Mouse (Mus musculus): ENCODE data around the gene Kcna1. TPM values are rescaled to one million over a fixed set of nuclear protein-coding genes. Genes with fewer than 3 reads are reported as not detected.

Kcna1 gene
- 0.16 and 0.21 TPM in 2 replicates for polyA plus RNA-seq (2015; fragmentation: Nextera tagmentation; extraction: Ambion mirVana)

DNA sequence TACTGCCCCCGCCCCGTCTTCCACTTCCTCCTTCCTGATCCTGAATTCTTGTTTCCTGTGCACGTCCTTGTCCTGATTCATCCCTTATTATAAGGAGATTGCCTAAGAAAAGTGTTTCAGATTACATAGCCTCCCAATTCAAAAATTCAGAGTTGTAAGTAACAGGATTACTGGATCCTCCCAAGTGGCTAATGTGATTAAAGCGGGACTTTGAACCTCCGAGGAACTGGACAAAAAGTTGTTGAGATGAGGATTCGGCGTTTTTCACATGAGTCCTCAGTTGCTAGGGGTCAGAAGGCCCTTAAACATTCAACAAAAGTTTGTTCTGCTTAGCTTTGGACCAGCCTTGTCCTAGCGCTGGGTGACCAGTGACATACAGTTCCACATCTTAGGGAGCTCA lies at the start of gene Kcna1:
Kcna1 (minus strand) TSS at position 4 of the 400 bp plus-strand sequence.

Other genes with a start within 250 kb of the Kcna1 start
- 1.5 and 2.4 TPM in 2 replicates for gene Kcna5, start 111.0 kb downstream of the Kcna1 start, polyA plus RNA-seq (2015; fragmentation: Nextera tagmentation; extraction: Ambion mirVana)
- gene Kcna6, start 94.3 kb upstream of the Kcna1 start, polyA plus RNA-seq (2015; fragmentation: Nextera tagmentation; extraction: Ambion mirVana): 0.12 and 0.22 TPM in 2 replicates
- 125 and 133 TPM in 2 replicates for gene Ndufa9, start 202.8 kb upstream of the Kcna1 start, polyA plus RNA-seq (2015; fragmentation: Nextera tagmentation; extraction: Ambion mirVana)
- not detected in 2 replicates for gene Akap3, start 206.7 kb upstream of the Kcna1 start, polyA plus RNA-seq (2015; fragmentation: Nextera tagmentation; extraction: Ambion mirVana)

All from spleen, postnatal 0 days (tissue).